Mouse (Mus musculus): ENCODE measurements around the gene F830045P16Rik.

DNA sequence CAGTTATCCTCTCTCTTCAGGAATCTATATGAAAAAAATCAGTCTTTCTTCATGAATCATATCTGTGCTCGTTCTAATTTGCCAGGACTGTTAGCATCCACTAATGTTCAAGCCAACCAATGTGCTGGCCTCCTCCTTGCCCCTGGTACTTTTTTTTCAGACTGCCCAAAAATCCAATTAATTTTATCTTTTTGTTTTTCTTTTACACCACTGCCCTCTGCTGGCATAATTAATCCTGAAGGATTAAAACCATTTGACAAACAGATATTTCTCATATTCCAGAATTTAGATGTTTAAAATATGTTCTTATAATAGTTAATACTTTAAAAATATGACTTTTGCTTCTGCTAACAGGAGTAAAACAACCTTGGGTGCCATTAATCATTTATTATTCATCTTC lies 101.2 kb downstream of the F830045P16Rik start:
- no peak for TF ChIP-seq CTCF (IDR thresholded peaks at IDR 0.05; ENCODE audit: extremely low read depth, insufficient read length, insufficient replicate concordance, low read depth, low read length)
- TF ChIP-seq POLR2A (IDR thresholded peaks at IDR 0.05; ENCODE audit: low read depth, low read length) = no peak

Measured in small intestine, adult 2 months (tissue).